Mouse (Mus musculus): Measurements from ENCODE around the gene Ehmt1.

The Ehmt1 gene

GRCm38 (mm10) chr2:24787250-24787649 lies 132.2 kb downstream of the Ehmt1 start:
- DNase-seq = no peak

- no peak for DNase-seq
Observed at GRCm38 (mm10) chr2:24781253-24781652, 138.2 kb downstream of the Ehmt1 start.

DNA sequence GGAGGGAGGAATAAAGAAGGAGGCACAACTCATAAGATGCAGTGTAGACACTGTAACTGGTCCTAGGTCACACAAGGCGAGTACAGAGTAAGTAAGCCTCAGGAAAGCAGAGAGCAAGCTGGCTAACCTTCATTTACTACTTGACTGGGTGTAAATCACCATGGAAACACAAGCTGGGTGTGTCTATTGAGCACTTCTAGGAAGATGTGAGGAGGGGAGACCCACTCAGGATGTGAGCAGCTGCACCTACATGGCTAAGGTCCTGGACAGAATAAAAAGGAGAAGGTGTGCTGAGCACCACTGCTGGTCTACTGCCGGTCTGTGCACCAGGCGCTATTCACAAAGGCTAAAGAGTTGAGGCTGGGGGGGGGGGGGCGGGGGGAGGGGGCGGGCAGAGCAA lies 142.6 kb downstream of the Ehmt1 start:
- no peak for DNase-seq

- DNase-seq = no peak
Observed at GRCm38 (mm10) chr2:24775951-24776587, 143.3 kb downstream of the Ehmt1 start.

GRCm38 (mm10) chr2:24774832-24775231 lies 144.6 kb downstream of the Ehmt1 start:
- no peak for DNase-seq

DNA sequence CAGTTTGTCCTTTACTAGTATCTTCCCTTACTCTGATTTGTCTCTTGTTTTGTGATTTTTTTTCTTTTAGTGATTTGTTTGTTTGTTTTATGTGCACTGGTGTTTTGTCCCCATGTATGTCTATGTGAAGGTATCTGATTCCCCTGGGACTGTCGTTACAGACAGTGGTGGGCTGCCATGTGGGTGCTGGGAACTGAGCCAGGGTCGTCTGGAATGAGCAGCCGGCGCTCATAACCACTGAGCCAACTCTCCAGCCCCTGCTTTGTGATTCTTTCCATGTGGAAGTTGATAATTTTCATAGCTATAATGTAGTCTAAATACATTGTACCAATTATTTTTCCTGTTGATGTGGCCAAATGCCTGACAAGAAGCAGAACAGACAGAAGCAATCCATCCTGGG lies 148.6 kb downstream of the Ehmt1 start:
- DNase-seq = no peak

GRCm38 (mm10) chr2:24763115-24763557 lies 156.3 kb downstream of the Ehmt1 start, which contains the start of gene Cacna1b:
Cacna1b (minus strand) TSS chr2:24763152.
- peak; percentile 34 to 41 for DNase-seq

- no peak for DNase-seq
Observed at GRCm38 (mm10) chr2:24762446-24762960, 156.9 kb downstream of the Ehmt1 start.

GRCm38 (mm10) chr2:24761923-24762445 lies 157.4 kb downstream of the Ehmt1 start:
- peak; percentile 28 to 37 for DNase-seq

GRCm38 (mm10) chr2:24755276-24755675 lies 164.1 kb downstream of the Ehmt1 start:
- DNase-seq = peak; percentile 48 to 52

- no peak for DNase-seq
Observed at GRCm38 (mm10) chr2:24752599-24752998, 166.8 kb downstream of the Ehmt1 start.

GRCm38 (mm10) chr2:24750051-24750450 lies 169.4 kb downstream of the Ehmt1 start:
- DNase-seq = peak; percentile 37 to 51

DNA sequence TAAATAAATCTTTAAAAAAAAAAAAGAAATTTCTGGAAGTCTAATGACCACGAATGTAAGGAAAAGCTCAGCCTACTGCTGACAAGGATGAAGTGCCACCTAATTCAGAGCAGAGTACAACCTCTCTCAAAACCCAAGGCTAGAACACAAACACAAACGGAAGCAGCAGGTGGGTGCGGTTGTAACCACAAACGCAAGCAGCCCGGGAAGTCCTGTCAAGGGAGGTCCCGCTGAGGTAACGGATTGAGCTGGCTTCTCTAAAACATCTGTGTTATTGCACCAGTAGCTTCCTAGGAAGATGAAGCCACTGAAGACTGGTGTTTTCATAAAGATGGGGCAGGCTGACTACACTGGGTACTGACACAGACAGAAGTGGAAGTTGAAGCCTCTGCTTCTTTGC lies 171.5 kb downstream of the Ehmt1 start:
- DNase-seq = peak; percentile 72 to 84
